Mouse (Mus musculus) inflammation-experienced regulatory T-cells, adult 16 weeks (primary cell): ENCODE data around the gene Hpgd. TPM values are rescaled to one million over a fixed set of nuclear protein-coding genes. Genes with fewer than 3 reads are reported as not detected.

Experiments used
- polyA plus RNA-seq: library from polyadenylated mRNA; unstranded; fragments of 100-300 nt; shearing (Covaris generic); gene quantifications from one replicate; pipeline ENCODE4 v1.2.1, GENCODE M21; 2017

Hpgd gene
- 5.3 TPM for polyA plus RNA-seq

DNA sequence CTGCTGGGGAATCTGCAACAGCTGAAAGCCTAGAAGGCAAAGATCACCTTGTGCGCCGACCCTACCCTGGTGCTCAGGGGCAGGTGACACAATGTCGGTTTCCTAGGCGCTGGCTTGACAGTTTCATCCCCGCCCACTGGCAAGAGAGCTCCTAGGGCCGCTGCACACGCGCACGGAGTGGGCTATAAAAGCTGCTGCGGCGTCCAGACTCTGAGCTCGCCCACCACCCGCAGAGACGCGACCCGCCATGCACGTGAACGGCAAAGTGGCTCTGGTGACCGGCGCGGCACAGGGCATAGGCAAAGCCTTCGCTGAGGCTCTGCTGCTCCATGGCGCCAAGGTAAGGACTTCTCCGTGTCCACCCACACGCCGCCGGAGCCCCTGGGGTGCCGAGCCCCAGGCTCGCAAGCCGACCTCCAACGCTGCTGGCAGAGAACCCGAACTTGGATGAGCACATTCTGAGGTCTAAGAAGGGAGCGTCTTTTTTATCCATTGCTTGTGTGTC lies at the start of gene Hpgd:
Gene Hpgd, plus strand, starts transcription at position 213 of the 505 bp plus-strand sequence.

